Mouse (Mus musculus): ENCODE data around the gene Armc3. TPM values are rescaled to one million over a fixed set of nuclear protein-coding genes. Genes with fewer than 3 reads are reported as not detected.

Armc3 gene
- polyA plus RNA-seq (2016; fragmentation: Nextera tagmentation; extraction: Ambion mirVana), result 0.09 TPM in 2 replicates

- WGBS, result 13% methylated on average over 24 of the region's 24 CpGs
- peak within 1 kb of the TSS; percentile 90 for H3K27ac ChIP-seq (replicated peaks)
- DNase-seq (ENCODE audit: low spot score), result peak; percentile 92
- H3K4me1 ChIP-seq, result peaks cover 12% of the 10 kb centered on the region
- H3K36me3 ChIP-seq (replicated peaks), result no peaks in the 10 kb centered on the region
- H3K9me3 ChIP-seq, result no peaks in the 10 kb centered on the region
- no peaks in the 10 kb centered on the region for H3K27me3 ChIP-seq (replicated peaks; ENCODE audit: low read depth, poor library complexity, severe bottlenecking)
- H3K4me3 ChIP-seq, result peak within 1 kb of the TSS; percentile 62
These were observed at the start of gene Armc3 for GRCm38 (mm10) chr2:19198452-19199365. Armc3 (plus strand) TSS chr2:19199302.

DNA sequence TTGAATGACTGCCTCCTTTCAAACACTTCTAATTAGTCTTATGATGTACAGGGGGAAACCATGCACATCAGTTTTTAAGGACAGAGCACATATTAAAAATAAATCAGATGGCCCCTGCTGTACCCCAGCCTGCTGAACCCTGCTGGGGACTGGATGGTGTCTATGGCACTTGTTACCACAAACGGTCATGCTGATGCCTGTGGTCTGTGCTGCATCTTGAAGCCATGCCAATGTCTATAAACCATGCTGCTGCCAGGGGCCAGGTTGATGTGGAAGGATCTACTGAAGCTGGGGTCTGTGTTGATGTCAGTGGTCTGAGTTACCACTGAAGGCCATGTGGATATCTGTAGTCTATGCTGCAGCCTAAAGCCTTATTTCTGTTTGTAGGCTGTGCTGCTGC, 46.4 kb upstream of the Armc3 start:
- no peaks in the 10 kb centered on the region for H3K4me1 ChIP-seq
- no peaks in the 10 kb centered on the region for H3K27me3 ChIP-seq (replicated peaks; ENCODE audit: low read depth, poor library complexity, severe bottlenecking)
- no peak overlapping the region for H3K27ac ChIP-seq (replicated peaks)
- no peaks in the 10 kb centered on the region for H3K36me3 ChIP-seq (replicated peaks)
- 70% methylated on average over 1 of the region's 1 CpGs for WGBS
- no peak for DNase-seq (ENCODE audit: low spot score)
- no peaks in the 10 kb centered on the region for H3K9me3 ChIP-seq
- H3K4me3 ChIP-seq, result no peak overlapping the region

GRCm38 (mm10) chr2:19156176-19156575, 42.9 kb upstream of the Armc3 start:
- Histone ChIP-seq H3K4me1 (peaks cover 8% of the 10 kb centered on the region), H3K4me3 (no peak overlapping the region), H3K9me3 (no peaks in the 10 kb centered on the region), H3K27ac (replicated peaks) (no peak overlapping the region), H3K27me3 (replicated peaks; ENCODE audit: low read depth, poor library complexity, severe bottlenecking) (no peaks in the 10 kb centered on the region), H3K36me3 (replicated peaks) (no peaks in the 10 kb centered on the region)
- DNase-seq (ENCODE audit: low spot score), result no peak
- 70% methylated on average over 4 of the region's 4 CpGs for WGBS

- H3K4me3 ChIP-seq, result no peak overlapping the region
- no peak overlapping the region for H3K27ac ChIP-seq (replicated peaks)
- 78% methylated on average over 5 of the region's 5 CpGs for WGBS
- no peak for DNase-seq (ENCODE audit: low spot score)
- no peaks in the 10 kb centered on the region for H3K27me3 ChIP-seq (replicated peaks; ENCODE audit: low read depth, poor library complexity, severe bottlenecking)
- no peaks in the 10 kb centered on the region for H3K9me3 ChIP-seq
- H3K4me1 ChIP-seq, result peaks cover 8% of the 10 kb centered on the region
- H3K36me3 ChIP-seq (replicated peaks), result no peaks in the 10 kb centered on the region
These were observed 39.6 kb upstream of the Armc3 start for GRCm38 (mm10) chr2:19159539-19159938.

DNA sequence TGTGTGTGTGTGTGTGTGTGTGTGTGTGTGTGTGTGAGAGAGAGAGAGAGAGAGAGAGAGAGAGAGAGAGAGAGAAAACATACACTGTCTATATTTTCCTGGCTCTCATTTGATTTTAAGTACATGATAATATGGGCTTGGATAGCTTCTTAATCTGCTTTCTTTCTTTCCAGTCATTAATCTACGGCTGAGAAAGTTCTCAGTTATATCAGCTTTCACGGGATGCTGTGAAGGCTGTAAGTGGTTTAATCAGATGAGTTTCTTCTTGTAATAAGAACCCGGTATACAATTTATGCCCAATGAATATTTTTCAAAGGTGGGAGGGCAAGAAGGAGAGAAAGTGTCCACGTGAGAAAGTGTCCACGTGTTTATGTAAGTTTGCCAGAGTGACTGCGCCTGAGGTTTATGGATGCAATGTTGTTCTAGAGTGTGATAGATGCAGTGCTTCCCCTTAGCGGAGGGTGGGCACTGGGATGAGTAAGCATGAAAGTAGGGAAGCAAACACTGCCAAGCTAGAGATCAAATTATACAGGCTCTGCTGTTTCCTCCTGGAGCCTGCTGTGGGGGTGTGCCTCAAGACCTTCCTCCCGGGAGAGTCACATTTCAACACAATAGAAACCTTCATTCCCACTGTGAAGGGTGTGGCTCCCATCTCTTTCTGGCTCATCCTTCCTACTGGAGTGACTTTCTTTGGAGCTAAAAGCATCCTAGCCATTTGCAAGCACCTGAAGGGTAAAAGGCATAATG, 38.6 kb upstream of the Armc3 start:
- Histone ChIP-seq H3K27ac (replicated peaks) (no peak overlapping the region), H3K9me3 (no peaks in the 10 kb centered on the region), H3K27me3 (replicated peaks; ENCODE audit: low read depth, poor library complexity, severe bottlenecking) (no peaks in the 10 kb centered on the region), H3K4me3 (no peak overlapping the region), H3K36me3 (replicated peaks) (no peaks in the 10 kb centered on the region), H3K4me1 (peaks cover 8% of the 10 kb centered on the region)
- DNase-seq (ENCODE audit: low spot score), result no peak
- WGBS, result 21% methylated on average over 8 of the region's 8 CpGs

DNA sequence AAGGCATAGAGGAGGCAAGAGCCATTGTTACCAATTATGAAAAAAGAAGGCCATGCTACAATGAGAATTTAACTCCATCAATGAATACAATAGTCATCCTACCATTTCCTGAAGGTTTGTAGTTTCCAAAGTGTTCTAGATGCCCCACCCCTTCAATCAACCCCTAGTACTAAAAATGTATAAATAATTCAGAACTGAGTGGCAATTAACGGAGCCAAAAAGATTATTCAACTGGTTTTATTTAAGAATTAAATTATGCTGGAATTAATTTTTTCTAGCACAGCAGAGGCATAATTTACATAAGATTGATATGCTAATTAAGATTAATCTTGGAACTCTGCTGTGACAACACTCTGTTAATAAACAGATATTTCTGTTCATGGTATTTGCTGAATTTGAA, 34.9 kb upstream of the Armc3 start:
- WGBS, result 85% methylated on average over 1 of the region's 1 CpGs
- H3K27ac ChIP-seq (replicated peaks), result no peak overlapping the region
- no peak for DNase-seq (ENCODE audit: low spot score)
- H3K9me3 ChIP-seq, result no peaks in the 10 kb centered on the region
- H3K27me3 ChIP-seq (replicated peaks; ENCODE audit: low read depth, poor library complexity, severe bottlenecking), result no peaks in the 10 kb centered on the region
- H3K4me1 ChIP-seq, result peaks cover 8% of the 10 kb centered on the region
- no peak overlapping the region for H3K4me3 ChIP-seq
- no peaks in the 10 kb centered on the region for H3K36me3 ChIP-seq (replicated peaks)

DNA sequence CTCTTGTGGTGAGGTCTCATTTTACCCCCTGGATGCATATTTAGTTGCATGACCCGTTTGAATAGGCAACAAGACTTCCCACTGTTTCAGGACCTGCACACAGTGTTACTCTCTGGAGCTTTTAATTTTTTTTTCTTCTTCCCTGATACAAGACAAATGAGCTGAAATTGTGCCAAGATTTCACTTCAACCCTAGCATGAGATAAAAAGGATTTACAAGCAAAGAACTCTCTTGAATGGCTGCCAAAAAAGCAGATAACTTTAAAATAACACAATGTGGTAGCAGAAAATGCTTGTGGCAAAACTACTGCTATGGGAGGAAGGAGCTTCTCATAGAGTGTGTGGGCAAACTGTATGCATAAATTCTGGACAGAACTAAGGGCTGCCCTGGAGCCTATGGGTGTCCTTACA, 22.3 kb upstream of the Armc3 start:
- no peaks in the 10 kb centered on the region for H3K36me3 ChIP-seq (replicated peaks)
- DNase-seq (ENCODE audit: low spot score), result no peak
- H3K27ac ChIP-seq (replicated peaks), result no peak overlapping the region
- H3K27me3 ChIP-seq (replicated peaks; ENCODE audit: low read depth, poor library complexity, severe bottlenecking), result no peaks in the 10 kb centered on the region
- H3K4me3 ChIP-seq, result no peak overlapping the region
- H3K9me3 ChIP-seq, result no peaks in the 10 kb centered on the region
- H3K4me1 ChIP-seq, result no peaks in the 10 kb centered on the region
- WGBS, result 49% methylated on average over 1 of the region's 1 CpGs

DNA sequence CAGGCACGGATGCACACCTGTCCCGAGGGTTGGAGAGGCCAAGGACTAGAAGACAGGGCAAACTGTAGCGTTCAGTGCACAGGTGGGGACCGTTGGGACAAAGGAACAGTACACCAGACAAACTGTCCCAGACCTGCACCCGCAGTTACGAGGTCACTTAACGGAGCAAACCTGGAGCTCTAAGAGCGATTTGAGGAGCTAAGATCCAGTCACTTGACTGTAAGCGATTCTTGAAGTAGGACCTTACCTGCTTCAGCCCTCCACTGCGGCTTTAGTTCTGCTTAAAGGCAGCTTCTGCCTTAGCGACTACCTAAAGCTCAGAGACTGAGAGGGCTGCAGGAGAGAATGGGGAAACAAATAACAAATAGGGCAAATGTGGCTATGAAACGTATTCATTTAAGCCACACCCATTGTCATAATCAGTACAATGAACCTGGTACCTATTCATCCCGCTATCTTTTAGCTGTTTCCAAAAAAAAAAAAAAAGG, 308 bp downstream of the Armc3 start:
- H3K4me3 ChIP-seq, result peak overlapping the region; percentile 62
- no peak for DNase-seq (ENCODE audit: low spot score)
- H3K4me1 ChIP-seq, result peaks cover 12% of the 10 kb centered on the region
- 26% methylated on average over 13 of the region's 13 CpGs for WGBS
- H3K9me3 ChIP-seq, result no peaks in the 10 kb centered on the region
- H3K36me3 ChIP-seq (replicated peaks), result no peaks in the 10 kb centered on the region
- H3K27me3 ChIP-seq (replicated peaks; ENCODE audit: low read depth, poor library complexity, severe bottlenecking), result no peaks in the 10 kb centered on the region
- H3K27ac ChIP-seq (replicated peaks), result peak overlapping the region; percentile 90

DNA sequence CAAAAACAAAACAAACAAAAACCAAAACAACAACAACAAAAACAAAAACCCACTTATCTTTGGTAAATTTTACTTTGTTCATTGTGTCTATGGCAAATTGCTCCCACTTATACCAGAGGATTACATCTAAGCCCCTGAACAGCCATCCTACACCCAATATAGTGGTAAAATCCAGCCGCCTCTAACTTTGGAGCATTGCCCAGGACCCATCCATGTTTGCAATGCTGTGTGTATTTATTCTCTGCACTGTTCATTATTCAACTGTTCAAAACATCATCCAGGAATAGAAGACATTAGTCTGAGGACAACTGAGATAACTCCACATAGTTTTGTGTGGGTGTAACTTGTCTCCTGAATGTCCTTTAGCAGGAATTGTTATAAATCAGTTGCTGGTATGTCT, 1.0 kb downstream of the Armc3 start:
- 94% methylated on average over 1 of the region's 1 CpGs for WGBS
- Histone ChIP-seq H3K36me3 (replicated peaks) (no peaks in the 10 kb centered on the region), H3K27ac (replicated peaks) (no peak overlapping the region), H3K27me3 (replicated peaks; ENCODE audit: low read depth, poor library complexity, severe bottlenecking) (no peaks in the 10 kb centered on the region), H3K4me1 (peaks cover 12% of the 10 kb centered on the region), H3K4me3 (no peak overlapping the region), H3K9me3 (no peaks in the 10 kb centered on the region)
- no peak for DNase-seq (ENCODE audit: low spot score)

GRCm38 (mm10) chr2:19201682-19202081, 2.6 kb downstream of the Armc3 start:
- H3K27me3 ChIP-seq (replicated peaks; ENCODE audit: low read depth, poor library complexity, severe bottlenecking), result no peaks in the 10 kb centered on the region
- no peak overlapping the region for H3K27ac ChIP-seq (replicated peaks)
- 84% methylated on average over 2 of the region's 2 CpGs for WGBS
- no peak overlapping the region for H3K4me3 ChIP-seq
- H3K9me3 ChIP-seq, result no peaks in the 10 kb centered on the region
- H3K36me3 ChIP-seq (replicated peaks), result no peaks in the 10 kb centered on the region
- H3K4me1 ChIP-seq, result peaks cover 12% of the 10 kb centered on the region
- no peak for DNase-seq (ENCODE audit: low spot score)

DNA sequence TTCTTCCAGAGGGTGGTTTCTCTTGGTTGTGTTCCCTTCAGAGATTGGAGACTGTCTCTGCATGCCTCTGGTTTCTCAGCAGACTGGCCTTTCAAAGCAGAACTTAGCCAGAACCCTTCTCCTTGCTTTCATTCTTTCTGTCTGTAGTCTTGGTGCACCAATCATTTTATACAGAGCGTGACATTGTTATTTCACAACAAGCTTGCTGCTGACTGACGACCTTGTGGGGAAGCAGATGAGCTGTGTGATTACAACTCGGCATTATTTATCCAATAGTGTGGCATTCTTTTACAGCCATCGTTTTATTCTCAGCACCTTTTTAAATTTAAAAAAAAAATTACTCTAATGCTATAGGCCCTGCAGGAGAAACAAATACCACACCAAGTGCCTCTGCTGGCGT, 35.2 kb downstream of the Armc3 start:
- 88% methylated on average over 5 of the region's 5 CpGs for WGBS
- Histone ChIP-seq H3K4me3 (no peak overlapping the region), H3K9me3 (no peaks in the 10 kb centered on the region; the same call in 1 of the 2 replicates), H3K4me1 (no peaks in the 10 kb centered on the region), H3K27ac (replicated peaks) (no peak overlapping the region), H3K27me3 (replicated peaks; ENCODE audit: low read depth, poor library complexity, severe bottlenecking) (no peaks in the 10 kb centered on the region), H3K36me3 (replicated peaks) (no peaks in the 10 kb centered on the region)
- DNase-seq (ENCODE audit: low spot score), result no peak

GRCm38 (mm10) chr2:19235193-19235592, 36.1 kb downstream of the Armc3 start:
- Histone ChIP-seq H3K27me3 (replicated peaks; ENCODE audit: low read depth, poor library complexity, severe bottlenecking) (no peaks in the 10 kb centered on the region), H3K27ac (replicated peaks) (no peak overlapping the region), H3K36me3 (replicated peaks) (no peaks in the 10 kb centered on the region), H3K4me1 (no peaks in the 10 kb centered on the region), H3K4me3 (no peak overlapping the region), H3K9me3 (no peaks in the 10 kb centered on the region; the same call in 1 of the 2 replicates)
- WGBS, result 93% methylated on average over 2 of the region's 2 CpGs
- no peak for DNase-seq (ENCODE audit: low spot score)
